Mouse (Mus musculus) limb, embryonic 13.5 days (tissue): ENCODE results near the gene Maco1. TPM values are rescaled to one million over a fixed set of nuclear protein-coding genes. Genes with fewer than 3 reads are reported as not detected.
"Not testable (repeated sequence)": the region's sequence is repeated elsewhere in the genome, so short reads cannot be mapped to it uniquely, and the experiment has no call there.

Experiments
- ATAC-seq: fragments of 200-750 bp; cut with Nextera tagmentation; 2 replicates; pipeline ENCODE4 v1.8.0; 2017; ENCODE audit warnings: low read depth, moderate number of reproducible peaks, moderate TSS enrichment; ENCODE audit not compliant: low FRiP score
- H3K27ac ChIP-seq: fragments of 300-500 bp; sonication (generic); 2 replicates; pipeline ENCODE4 v1.5.1; 2015; ENCODE audit warnings: inconsistent platforms, mild to moderate bottlenecking, moderate library complexity
- H3K27me3 ChIP-seq: fragments of 300-500 bp; sonication (generic); 2 replicates; pipeline ENCODE4 v1.6.1; 2015; ENCODE audit warnings: mild to moderate bottlenecking, inconsistent platforms
- H3K36me3 ChIP-seq: fragments of 300-500 bp; sonication (generic); 2 replicates; pipeline ENCODE4 v1.6.1; 2015; ENCODE audit warnings: inconsistent platforms, mild to moderate bottlenecking, moderate library complexity
- H3K4me1 ChIP-seq: fragments of 300-500 bp; sonication (generic); 2 replicates; pipeline ENCODE4 v1.6.1; 2015; ENCODE audit warnings: inconsistent platforms
- H3K4me2 ChIP-seq: fragments of 300-500 bp; sonication (generic); replicated peaks from 2 replicates; pipeline ENCODE4 v1.6.1; 2015; ENCODE audit warnings: inconsistent platforms, mild to moderate bottlenecking, moderate library complexity
- H3K4me3 ChIP-seq: fragments of 300-500 bp; sonication (generic); 2 replicates; pipeline ENCODE4 v1.5.1; 2015; ENCODE audit warnings: moderate library complexity, mild to moderate bottlenecking, inconsistent platforms
- H3K9ac ChIP-seq: fragments of 300-500 bp; sonication (generic); 2 replicates; pipeline ENCODE4 v1.6.1; 2015; ENCODE audit warnings: mild to moderate bottlenecking, inconsistent platforms
- H3K9me3 ChIP-seq: fragments of 300-500 bp; sonication (generic); 2 replicates; pipeline ENCODE4 v1.6.1; 2016; ENCODE audit warnings: inconsistent platforms
- WGBS: fragments of 180-500 bp; shearing (Covaris S2); methylation state at CpG from one replicate; pipeline ENCODE4 v1.1.7; 2015; 5-methylcytosine and 5-hydroxymethylcytosine counted together
- polyA plus RNA-seq: library from polyadenylated mRNA; unstranded; fragments of >200 nt; fragmentation: Nextera tagmentation; extraction: Ambion mirVana; gene quantifications from 2 replicates; pipeline ENCODE4 v1.2.1, GENCODE M21; 2015

Maco1 gene
- polyA plus RNA-seq, 1 experiment from 2014 or later, result 57.9 TPM

- no peak overlapping the region for H3K4me2 ChIP-seq
- H3K27ac ChIP-seq, result peak overlapping the region; percentile 11
- H3K9ac ChIP-seq, result no peak overlapping the region
- ATAC-seq, result no peak
- H3K4me3 ChIP-seq, result no peak overlapping the region
- no peaks in the 10 kb centered on the region for H3K27me3 ChIP-seq
- H3K9me3 ChIP-seq, result no peaks in the 10 kb centered on the region
- peaks cover 21% of the 10 kb centered on the region for H3K4me1 ChIP-seq
- WGBS, result 52% methylated on average over 5 of the region's 5 CpGs
- no peaks in the 10 kb centered on the region for H3K36me3 ChIP-seq
Measured at GRCm38 (mm10) chr4:134856056-134856455, 2.9 kb upstream of the Maco1 start.

- H3K4me1 ChIP-seq, result peaks cover 27% of the 10 kb centered on the region
- H3K27ac ChIP-seq, result no peak overlapping the region
- WGBS, result 50% methylated on average over 3 of the region's 3 CpGs
- H3K9me3 ChIP-seq, result no peaks in the 10 kb centered on the region
- no peaks in the 10 kb centered on the region for H3K27me3 ChIP-seq
- no peak for ATAC-seq
- H3K4me3 ChIP-seq, result no peak overlapping the region
- H3K4me2 ChIP-seq, result no peak overlapping the region
- H3K36me3 ChIP-seq, result no peaks in the 10 kb centered on the region
- no peak overlapping the region for H3K9ac ChIP-seq
Measured at GRCm38 (mm10) chr4:134855371-134855770, 2.2 kb upstream of the Maco1 start.

- under 1% methylated on average over 90 of the region's 91 CpGs for WGBS
- Histone ChIP-seq H3K27ac (peak overlapping the region; percentile 56; the same call in 1 of the 2 replicates), H3K4me2 (peak overlapping the region; percentile 64), H3K27me3 (no peaks in the 10 kb centered on the region), H3K4me3 (peak overlapping the region; percentile 98), H3K36me3 (no peaks in the 10 kb centered on the region), H3K9ac (peak overlapping the region; percentile 61), H3K9me3 (no peaks in the 10 kb centered on the region), H3K4me1 (peaks cover 27% of the 10 kb centered on the region)
- ATAC-seq, result peak; percentile 92
Measured at GRCm38 (mm10) chr4:134853637-134854485, 716 bp upstream of the Maco1 start.

GRCm38 (mm10) chr4:134852438-134853255, 498 bp downstream of the Maco1 start:
- Histone ChIP-seq H3K27ac (peak overlapping the region; percentile 85), H3K9me3 (no peaks in the 10 kb centered on the region), H3K9ac (peak overlapping the region; percentile 97), H3K4me3 (peak overlapping the region; percentile 98), H3K4me1 (peaks cover 36% of the 10 kb centered on the region), H3K27me3 (no peaks in the 10 kb centered on the region), H3K36me3 (no peaks in the 10 kb centered on the region), H3K4me2 (peak overlapping the region; percentile 83)
- under 1% methylated on average over 71 of the region's 106 CpGs for WGBS
- ATAC-seq, result peak; percentile 4; the same call in 1 of the 2 replicates

GRCm38 (mm10) chr4:134851876-134852275, 1.3 kb downstream of the Maco1 start:
- H3K27ac ChIP-seq, result peak overlapping the region; percentile 85; the same call in 1 of the 2 replicates

GRCm38 (mm10) chr4:134851236-134851635, 1.9 kb downstream of the Maco1 start:
- no peak overlapping the region for H3K27ac ChIP-seq
- ATAC-seq, result no peak
- H3K36me3 ChIP-seq, result no peaks in the 10 kb centered on the region
- H3K4me1 ChIP-seq, result peaks cover 41% of the 10 kb centered on the region
- H3K9ac ChIP-seq, result no peak overlapping the region
- WGBS, result 28% methylated on average over 2 of the region's 2 CpGs
- no peaks in the 10 kb centered on the region for H3K9me3 ChIP-seq
- H3K4me2 ChIP-seq, result peak overlapping the region; percentile 83
- H3K27me3 ChIP-seq, result no peaks in the 10 kb centered on the region
- peak overlapping the region; percentile 98 for H3K4me3 ChIP-seq

More at GRCm38 (mm10) chr4:134851876-134852275, 1.3 kb downstream of the Maco1 start:
- no peaks in the 10 kb centered on the region for H3K9me3 ChIP-seq
- H3K36me3 ChIP-seq, result no peaks in the 10 kb centered on the region
- H3K4me1 ChIP-seq, result peaks cover 42% of the 10 kb centered on the region
- WGBS, result 11% methylated on average over 14 of the region's 14 CpGs
- ATAC-seq, result no peak
- H3K9ac ChIP-seq, result peak overlapping the region; percentile 97
- H3K4me3 ChIP-seq, result peak overlapping the region; percentile 98
- peak overlapping the region; percentile 83 for H3K4me2 ChIP-seq
- H3K27me3 ChIP-seq, result no peaks in the 10 kb centered on the region

GRCm38 (mm10) chr4:134850551-134850950, 2.6 kb downstream of the Maco1 start:
- no peaks in the 10 kb centered on the region for H3K36me3 ChIP-seq
- no peak overlapping the region for H3K4me2 ChIP-seq
- WGBS, result 79% methylated on average over 4 of the region's 4 CpGs
- no peak overlapping the region for H3K4me3 ChIP-seq
- no peaks in the 10 kb centered on the region for H3K27me3 ChIP-seq
- peaks cover 45% of the 10 kb centered on the region for H3K4me1 ChIP-seq
- H3K9ac ChIP-seq, result no peak overlapping the region
- no peak overlapping the region for H3K27ac ChIP-seq
- ATAC-seq, result no peak
- no peaks in the 10 kb centered on the region for H3K9me3 ChIP-seq

- H3K9ac ChIP-seq, result no peak overlapping the region
- WGBS, result 61% methylated on average over 4 of the region's 4 CpGs
- H3K4me3 ChIP-seq, result no peak overlapping the region
- no peak for ATAC-seq
- no peaks in the 10 kb centered on the region for H3K36me3 ChIP-seq
- no peak overlapping the region for H3K27ac ChIP-seq
- no peak overlapping the region for H3K4me2 ChIP-seq
- H3K27me3 ChIP-seq, result no peaks in the 10 kb centered on the region
- peaks cover 47% of the 10 kb centered on the region for H3K4me1 ChIP-seq
- no peaks in the 10 kb centered on the region for H3K9me3 ChIP-seq
Measured at GRCm38 (mm10) chr4:134847587-134847986, 5.6 kb downstream of the Maco1 start.

GRCm38 (mm10) chr4:134843566-134843965, 9.6 kb downstream of the Maco1 start:
- WGBS, result 91% methylated on average over 4 of the region's 4 CpGs

GRCm38 (mm10) chr4:134840231-134840630, 12.9 kb downstream of the Maco1 start:
- no peak for ATAC-seq
- WGBS, result 88% methylated on average over 1 of the region's 1 CpGs
- Histone ChIP-seq H3K36me3 (peaks cover 19% of the 10 kb centered on the region), H3K27me3 (no peaks in the 10 kb centered on the region), H3K27ac (no peak overlapping the region), H3K4me3 (no peak overlapping the region), H3K9me3 (no peaks in the 10 kb centered on the region), H3K4me1 (no peaks in the 10 kb centered on the region), H3K4me2 (no peak overlapping the region), H3K9ac (no peak overlapping the region)

More at GRCm38 (mm10) chr4:134843566-134843965, 9.6 kb downstream of the Maco1 start:
- Histone ChIP-seq H3K4me3 (no peak overlapping the region), H3K9me3 (no peaks in the 10 kb centered on the region), H3K27ac (no peak overlapping the region), H3K36me3 (peaks cover 3% of the 10 kb centered on the region; the same call in 1 of the 2 replicates), H3K9ac (no peak overlapping the region), H3K4me1 (peaks cover 27% of the 10 kb centered on the region), H3K27me3 (no peaks in the 10 kb centered on the region), H3K4me2 (no peak overlapping the region)
- ATAC-seq, result no peak

- peaks cover 24% of the 10 kb centered on the region for H3K36me3 ChIP-seq
- not testable (repeated sequence) for H3K4me2 ChIP-seq, H3K27ac ChIP-seq, H3K27me3 ChIP-seq, H3K9ac ChIP-seq, H3K4me1 ChIP-seq, ATAC-seq, H3K9me3 ChIP-seq, H3K4me3 ChIP-seq
- WGBS, result 84% methylated on average over 3 of the region's 3 CpGs
Measured at GRCm38 (mm10) chr4:134838706-134839105, 14.4 kb downstream of the Maco1 start.

GRCm38 (mm10) chr4:134838221-134838620, 14.9 kb downstream of the Maco1 start:
- WGBS, result 85% methylated on average over 1 of the region's 1 CpGs
- H3K4me1 ChIP-seq, result no peaks in the 10 kb centered on the region
- H3K4me2 ChIP-seq, result no peak overlapping the region
- no peak overlapping the region for H3K4me3 ChIP-seq
- H3K9ac ChIP-seq, result no peak overlapping the region
- peaks cover 27% of the 10 kb centered on the region for H3K36me3 ChIP-seq
- no peaks in the 10 kb centered on the region for H3K9me3 ChIP-seq
- no peak overlapping the region for H3K27ac ChIP-seq
- ATAC-seq, result no peak
- no peaks in the 10 kb centered on the region for H3K27me3 ChIP-seq
